Mouse (Mus musculus) embryonic facial prominence, embryonic 13.5 days (tissue): ENCODE data around the gene Hap1. TPM values are rescaled to one million over a fixed set of nuclear protein-coding genes. Genes with fewer than 3 reads are reported as not detected.

Experiments used
- ATAC-seq: fragments of 200-750 bp; cut with Nextera tagmentation; 2 replicates; pipeline ENCODE4 v1.8.0; 2017; ENCODE audit warnings: low read depth; ENCODE audit not compliant: insufficient number of reproducible peaks, insufficient read depth, low FRiP score, low TSS enrichment
- H3K27ac ChIP-seq: fragments of 300-500 bp; sonication (generic); 2 replicates; pipeline ENCODE4 v1.5.1; 2015; ENCODE audit warnings: moderate library complexity, mild to moderate bottlenecking, inconsistent platforms
- H3K27me3 ChIP-seq: fragments of 300-500 bp; sonication (generic); 2 replicates; pipeline ENCODE4 v1.6.1; 2015; ENCODE audit warnings: mild to moderate bottlenecking, inconsistent platforms
- H3K36me3 ChIP-seq: fragments of 300-500 bp; sonication (generic); 2 replicates; pipeline ENCODE4 v1.6.1; 2015; ENCODE audit warnings: mild to moderate bottlenecking, inconsistent platforms
- H3K4me1 ChIP-seq: fragments of 300-500 bp; sonication (generic); 2 replicates; pipeline ENCODE4 v1.6.1; 2015; ENCODE audit warnings: inconsistent platforms
- H3K4me2 ChIP-seq: fragments of 300-500 bp; sonication (generic); 2 replicates; pipeline ENCODE4 v1.6.1; 2015; ENCODE audit warnings: moderate library complexity, mild to moderate bottlenecking, inconsistent platforms
- H3K4me3 ChIP-seq: fragments of 300-500 bp; sonication (generic); 2 replicates; pipeline ENCODE4 v1.5.1; 2015; ENCODE audit warnings: mild to moderate bottlenecking, inconsistent platforms
- H3K9ac ChIP-seq: fragments of 300-500 bp; sonication (generic); 2 replicates; pipeline ENCODE4 v1.6.1; 2015; ENCODE audit warnings: mild to moderate bottlenecking, inconsistent platforms
- H3K9me3 ChIP-seq: fragments of 300-500 bp; sonication (generic); 2 replicates; pipeline ENCODE4 v1.6.1; 2016; ENCODE audit warnings: inconsistent platforms
- WGBS: fragments of 180-500 bp; shearing (Covaris S2); methylation state at CpG from one replicate; pipeline ENCODE4 v1.1.7; 2015; ENCODE audit warnings: mixed read lengths; 5-methylcytosine and 5-hydroxymethylcytosine counted together
- polyA plus RNA-seq: library from polyadenylated mRNA; unstranded; fragments of >200 nt; fragmentation: Nextera tagmentation; extraction: Ambion mirVana; gene quantifications from 2 replicates; pipeline ENCODE4 v1.2.1, GENCODE M21; 2015

Gene Hap1
- polyA plus RNA-seq, 1 experiment from 2014 or later: 5.9 TPM

DNA sequence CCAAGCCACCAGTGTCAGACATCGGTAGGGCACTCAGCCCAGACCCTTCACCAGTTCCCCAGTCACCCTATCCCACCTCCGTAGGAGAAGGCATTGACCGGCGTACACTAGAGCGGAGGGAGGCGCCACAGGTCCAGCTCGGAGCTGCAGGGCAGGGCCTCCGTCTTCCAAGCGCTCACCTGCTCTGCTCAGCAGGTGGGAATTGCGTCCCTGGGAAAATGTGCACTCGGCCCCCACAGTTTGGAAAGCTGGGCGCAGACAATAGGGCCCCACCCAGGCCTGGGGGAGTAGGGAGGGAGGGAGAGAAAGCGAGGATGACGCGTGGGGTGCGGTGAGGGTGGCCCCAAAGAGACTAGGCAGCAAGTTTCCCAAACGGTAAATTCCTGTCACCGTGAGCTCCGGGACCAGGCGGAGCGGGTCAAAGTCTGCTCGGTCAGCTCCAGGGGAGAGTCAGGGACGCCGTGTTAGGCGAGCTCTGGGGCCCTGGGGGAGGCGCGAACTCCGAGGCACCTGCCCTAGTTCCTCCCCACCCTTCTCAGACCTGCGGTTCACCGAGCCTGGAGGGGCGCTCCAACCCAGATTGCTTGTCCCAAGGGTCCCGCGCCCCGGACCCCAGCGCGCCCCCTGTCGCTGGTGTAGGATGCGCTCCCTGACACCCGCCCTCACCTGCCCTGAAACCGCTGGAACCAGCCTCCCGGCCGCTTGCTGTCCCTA is 41.1 kb upstream of the Hap1 start:
- H3K27ac ChIP-seq: peak overlapping the region; percentile 65
- peaks cover 50% of the 10 kb centered on the region for H3K4me1 ChIP-seq
- H3K4me2 ChIP-seq: peak overlapping the region; percentile 85
- peak overlapping the region; percentile 81 for H3K9ac ChIP-seq
- no peaks in the 10 kb centered on the region for H3K9me3 ChIP-seq
- peak; percentile 4; the same call in 1 of the 2 replicates for ATAC-seq
- H3K27me3 ChIP-seq: no peaks in the 10 kb centered on the region
- H3K4me3 ChIP-seq: peak overlapping the region; percentile 66
- H3K36me3 ChIP-seq: no peaks in the 10 kb centered on the region
- WGBS: 2% methylated on average over 42 of the region's 42 CpGs

DNA sequence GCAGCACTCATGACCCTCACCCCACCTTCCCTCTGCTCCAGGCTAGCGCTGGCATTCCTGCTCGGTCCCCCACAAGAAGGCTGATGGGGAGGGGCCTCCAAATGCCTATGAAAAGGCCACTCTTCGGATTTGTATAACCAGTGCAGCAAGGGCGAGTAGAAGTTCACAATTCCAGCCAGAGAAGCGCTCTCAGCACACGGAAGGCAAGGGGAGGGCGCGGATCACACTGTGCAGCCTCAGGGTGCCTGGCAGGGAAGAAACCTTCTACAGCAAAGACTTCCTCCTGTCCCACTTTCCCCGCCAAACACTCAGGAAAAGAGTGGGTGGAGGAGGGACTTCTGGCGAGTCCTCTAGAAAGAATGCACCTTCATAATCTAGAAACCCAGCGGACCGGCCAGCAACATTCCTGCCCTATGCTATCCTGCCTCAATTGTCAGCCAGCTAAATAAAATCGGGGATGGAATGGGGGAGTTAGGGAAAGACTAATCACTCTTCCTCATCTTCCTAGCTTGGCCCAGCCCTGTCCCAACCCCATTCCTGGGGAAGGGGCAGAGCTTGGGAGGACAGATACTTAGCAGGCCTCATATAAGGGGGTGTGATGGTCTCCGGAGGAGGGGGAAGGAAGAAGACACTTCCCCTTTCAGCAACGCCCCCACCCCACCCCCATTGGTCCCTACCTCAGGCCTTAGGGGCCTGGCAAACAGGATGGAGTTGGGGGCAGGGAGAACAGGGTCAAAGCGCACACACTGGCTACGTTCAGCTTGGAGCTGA is 40.1 kb upstream of the Hap1 start:
- Histone ChIP-seq H3K27ac (peak overlapping the region; percentile 65), H3K27me3 (no peaks in the 10 kb centered on the region), H3K9ac (peak overlapping the region; percentile 81), H3K4me2 (peak overlapping the region; percentile 85), H3K36me3 (no peaks in the 10 kb centered on the region), H3K4me3 (peak overlapping the region; percentile 66), H3K9me3 (no peaks in the 10 kb centered on the region), H3K4me1 (peaks cover 53% of the 10 kb centered on the region)
- ATAC-seq: no peak
- 23% methylated on average over 17 of the region's 17 CpGs for WGBS

DNA sequence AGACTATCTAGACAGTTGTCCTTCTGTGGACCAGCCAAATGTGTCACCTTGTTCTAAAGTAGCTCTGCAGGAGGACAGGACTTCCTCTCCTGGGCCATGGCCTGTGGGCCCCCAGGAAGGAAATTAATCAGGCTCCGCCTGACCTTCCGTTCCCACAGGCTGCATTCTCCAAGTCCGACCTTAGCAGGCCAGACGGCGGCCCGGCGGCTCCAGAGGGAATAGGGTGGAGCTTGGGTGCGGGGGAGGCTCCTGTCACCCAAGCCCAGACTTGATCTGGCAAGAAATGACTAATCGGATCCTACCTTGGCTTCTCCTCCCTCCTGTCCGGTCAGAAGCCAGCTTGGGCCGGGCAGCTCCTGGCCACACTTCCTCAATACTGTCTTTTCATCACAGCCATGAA is 39.3 kb upstream of the Hap1 start:
- Histone ChIP-seq H3K9ac (peak overlapping the region; percentile 16; the same call in 1 of the 2 replicates), H3K4me3 (peak overlapping the region; percentile 66), H3K9me3 (no peaks in the 10 kb centered on the region), H3K4me1 (peaks cover 55% of the 10 kb centered on the region), H3K27ac (0 out of 2 replicates have a peak overlapping the region, but pooled peaks have one; percentile 33), H3K36me3 (no peaks in the 10 kb centered on the region), H3K4me2 (peak overlapping the region; percentile 85), H3K27me3 (no peaks in the 10 kb centered on the region)
- WGBS: 25% methylated on average over 11 of the region's 11 CpGs
- ATAC-seq: no peak

DNA sequence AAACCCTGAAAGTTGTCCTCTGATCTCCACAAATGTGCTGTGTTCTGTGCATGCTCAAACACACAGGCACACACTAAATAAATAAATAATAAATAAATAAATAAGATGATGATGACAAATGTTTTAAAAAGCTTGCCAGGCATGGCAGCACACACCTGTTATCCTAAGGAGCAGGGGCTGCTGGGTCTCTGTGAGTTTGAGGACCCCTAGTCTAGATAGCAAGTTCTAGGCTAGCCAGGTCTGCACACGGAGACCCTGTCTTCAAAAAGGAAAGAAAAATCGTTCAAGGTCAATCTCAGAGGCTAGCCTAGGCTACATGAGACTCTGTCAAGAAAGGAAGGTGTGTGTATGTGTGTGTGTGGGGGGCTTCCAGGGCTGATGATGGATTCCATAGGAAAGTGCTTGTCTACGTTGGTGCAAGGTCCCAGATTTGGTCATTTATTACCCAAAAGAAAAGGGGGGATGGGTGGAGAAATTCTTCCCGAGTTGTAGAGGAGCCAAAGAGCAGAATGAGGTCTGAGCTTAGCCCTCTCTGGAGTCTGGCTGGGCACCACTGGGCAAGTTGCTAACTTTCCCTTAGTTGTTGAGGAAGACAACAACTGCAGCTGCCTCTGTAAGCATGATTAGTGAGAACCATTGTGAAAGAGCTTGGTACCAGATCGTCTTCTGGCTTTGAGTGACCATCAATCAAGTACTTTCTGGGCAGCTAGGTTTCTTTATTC is 38.6 kb upstream of the Hap1 start:
- Histone ChIP-seq H3K4me1 (peaks cover 54% of the 10 kb centered on the region), H3K9me3 (no peaks in the 10 kb centered on the region), H3K9ac (no peak overlapping the region), H3K27ac (0 out of 2 replicates have a peak overlapping the region, but pooled peaks have one; percentile 1), H3K27me3 (no peaks in the 10 kb centered on the region), H3K4me2 (peak overlapping the region; percentile 85), H3K4me3 (0 out of 2 replicates have a peak overlapping the region, but pooled peaks have one; percentile 66), H3K36me3 (no peaks in the 10 kb centered on the region)
- 77% methylated on average over 5 of the region's 5 CpGs for WGBS
- ATAC-seq: no peak

DNA sequence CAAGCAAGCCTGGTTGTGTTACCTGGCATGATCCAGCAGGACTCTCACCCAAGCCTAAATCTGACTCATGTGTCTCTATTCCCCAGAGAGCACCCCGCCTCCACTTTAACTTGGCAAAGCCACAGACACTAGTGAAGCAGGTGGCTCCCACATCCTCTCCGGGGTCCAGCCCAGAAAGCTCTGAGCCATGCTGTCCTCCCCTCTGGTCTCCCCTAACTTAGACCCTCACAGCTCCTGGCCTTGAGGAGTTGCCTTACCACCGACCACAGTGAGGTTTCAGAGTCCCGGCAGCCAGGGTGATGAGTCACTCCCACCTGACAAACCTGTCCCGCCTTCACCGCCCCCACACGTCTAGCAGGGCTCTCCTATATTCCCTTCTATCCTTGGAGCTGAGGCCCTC is 37.8 kb upstream of the Hap1 start:
- Histone ChIP-seq H3K4me3 (no peak overlapping the region), H3K4me1 (peaks cover 51% of the 10 kb centered on the region)

DNA sequence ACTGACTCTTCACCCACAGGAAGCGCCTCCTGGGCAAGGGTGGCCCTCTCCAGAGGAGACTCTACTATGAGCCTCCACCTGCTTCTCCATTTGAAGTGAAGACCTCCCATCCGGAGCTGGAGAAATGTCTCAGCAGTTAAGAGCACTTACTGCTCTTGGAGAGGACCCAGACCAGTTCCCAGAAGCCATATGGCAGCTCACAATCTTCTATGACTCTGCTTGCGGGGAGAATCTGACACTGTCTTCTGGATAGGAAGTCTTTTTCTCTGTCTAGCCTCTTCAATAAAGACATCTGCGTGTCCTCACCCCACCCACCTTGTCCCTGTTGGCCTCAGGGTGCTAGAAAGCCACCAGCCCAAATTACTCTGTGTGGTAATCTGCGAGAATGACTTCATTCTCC is 37.0 kb upstream of the Hap1 start:
- peaks cover 59% of the 10 kb centered on the region for H3K4me1 ChIP-seq
- no peak overlapping the region for H3K27ac ChIP-seq
- H3K9me3 ChIP-seq: no peaks in the 10 kb centered on the region
- no peak overlapping the region for H3K9ac ChIP-seq
- H3K4me2 ChIP-seq: no peak overlapping the region
- no peaks in the 10 kb centered on the region for H3K27me3 ChIP-seq
- no peak overlapping the region for H3K4me3 ChIP-seq
- 84% methylated on average over 5 of the region's 5 CpGs for WGBS
- no peaks in the 10 kb centered on the region for H3K36me3 ChIP-seq
- ATAC-seq: no peak

More for the DNA sequence above, 37.8 kb upstream of the Hap1 start:
- no peaks in the 10 kb centered on the region for H3K27me3 ChIP-seq
- H3K9me3 ChIP-seq: no peaks in the 10 kb centered on the region
- no peaks in the 10 kb centered on the region for H3K36me3 ChIP-seq
- 0 out of 2 replicates have a peak overlapping the region, but pooled peaks have one; percentile 5 for H3K4me2 ChIP-seq
- no peak overlapping the region for H3K9ac ChIP-seq
- WGBS: 73% methylated on average over 7 of the region's 7 CpGs
- H3K27ac ChIP-seq: no peak overlapping the region
- no peak for ATAC-seq

DNA sequence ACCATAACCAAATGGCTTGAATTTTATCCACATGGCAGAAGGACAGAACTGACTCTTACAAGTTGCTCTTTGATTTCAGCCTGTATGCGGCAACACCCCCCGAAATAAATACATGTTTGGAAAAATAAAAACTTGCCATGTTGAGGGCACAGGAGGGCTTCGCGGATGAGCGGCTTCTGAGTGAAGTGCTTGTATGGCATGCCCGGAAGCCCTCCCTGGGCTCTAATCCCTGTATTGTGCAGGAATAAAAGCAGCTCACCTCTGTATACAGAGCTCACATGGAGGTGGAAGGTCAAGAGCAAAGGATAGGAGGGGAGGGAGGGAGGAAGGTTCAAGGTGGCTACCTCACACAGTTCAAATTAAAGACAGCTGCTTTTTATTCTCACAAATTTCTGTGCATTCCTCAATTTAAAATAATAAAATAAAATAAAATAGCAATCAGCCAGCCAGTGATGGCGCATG is 36.0 kb upstream of the Hap1 start:
- Histone ChIP-seq H3K27me3 (no peaks in the 10 kb centered on the region), H3K4me3 (no peak overlapping the region), H3K4me2 (no peak overlapping the region), H3K4me1 (peaks cover 64% of the 10 kb centered on the region), H3K27ac (no peak overlapping the region), H3K9me3 (no peaks in the 10 kb centered on the region), H3K36me3 (no peaks in the 10 kb centered on the region), H3K9ac (no peak overlapping the region)
- WGBS: 85% methylated on average over 7 of the region's 7 CpGs
- ATAC-seq: no peak

DNA sequence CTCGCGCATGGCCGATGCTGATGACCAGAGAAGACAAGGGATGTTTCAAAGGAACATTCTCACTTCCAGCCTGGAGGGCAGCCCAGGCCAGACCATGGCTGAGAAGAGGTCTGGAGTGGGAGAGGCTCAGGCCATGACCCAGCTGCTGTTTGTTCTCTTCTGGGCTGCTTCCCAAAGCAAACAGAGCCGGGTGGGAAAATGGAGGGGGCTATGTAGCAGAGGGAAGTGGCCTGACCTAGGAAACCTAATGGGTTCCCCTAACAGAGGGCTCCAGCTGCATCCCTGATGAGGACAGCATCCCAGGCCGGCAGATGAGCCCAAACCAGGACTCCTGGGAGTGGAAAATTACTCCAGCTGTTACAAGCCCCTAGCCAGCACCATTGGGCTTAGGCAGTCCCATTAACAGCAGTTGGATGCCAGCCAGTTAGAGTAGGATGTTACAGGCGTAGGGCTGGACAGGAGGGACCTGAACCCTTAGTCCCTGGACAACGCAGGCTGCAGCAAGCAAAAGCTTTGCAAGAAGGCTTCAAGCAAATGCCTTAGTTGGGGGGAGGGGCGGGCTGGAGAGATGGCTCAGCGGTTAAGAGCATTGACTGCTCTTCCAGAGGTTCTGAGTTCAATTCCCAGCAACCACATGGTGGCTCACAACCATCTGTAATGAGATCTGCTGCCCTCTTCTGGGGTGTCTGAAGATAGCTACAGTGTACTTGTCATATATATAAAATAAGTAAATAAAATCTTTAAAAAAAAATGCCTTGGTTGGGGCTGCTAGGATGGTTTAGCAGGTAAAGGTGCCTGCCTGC is 35.4 kb upstream of the Hap1 start:
- H3K9ac ChIP-seq: no peak overlapping the region
- H3K9me3 ChIP-seq: no peaks in the 10 kb centered on the region
- H3K36me3 ChIP-seq: no peaks in the 10 kb centered on the region
- peaks cover 64% of the 10 kb centered on the region for H3K4me1 ChIP-seq
- ATAC-seq: no peak; the same call in 1 of the 2 replicates
- no peak overlapping the region for H3K4me3 ChIP-seq
- H3K4me2 ChIP-seq: no peak overlapping the region
- 66% methylated on average over 9 of the region's 9 CpGs for WGBS
- no peaks in the 10 kb centered on the region for H3K27me3 ChIP-seq
- H3K27ac ChIP-seq: no peak overlapping the region

DNA sequence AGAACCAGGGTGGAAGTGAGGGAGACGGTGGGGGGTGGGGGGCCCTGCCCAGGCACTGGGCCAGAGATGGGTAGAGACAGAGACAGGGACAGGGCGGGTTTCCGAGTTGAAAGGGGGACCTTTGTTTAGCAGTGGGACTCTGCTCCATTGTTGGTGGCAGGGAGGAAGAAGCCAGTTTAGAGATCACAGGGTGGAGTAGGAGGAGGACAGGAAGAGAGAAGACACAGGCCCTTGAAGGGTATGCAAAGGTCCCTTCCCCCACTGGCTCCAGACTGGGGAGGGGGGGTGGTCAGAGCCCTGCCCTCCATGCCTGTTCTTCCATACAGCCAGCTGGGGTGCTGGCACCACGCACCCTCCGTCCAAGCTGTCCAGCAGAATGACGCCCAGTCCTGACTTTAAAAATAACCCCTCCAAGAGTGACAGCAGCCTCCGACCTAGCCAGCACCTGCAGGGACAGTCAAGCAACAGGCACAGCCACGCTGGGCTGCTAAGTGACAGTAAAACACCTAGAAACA is 34.1 kb upstream of the Hap1 start:
- Histone ChIP-seq H3K27me3 (no peaks in the 10 kb centered on the region), H3K9ac (0 out of 2 replicates have a peak overlapping the region, but pooled peaks have one; percentile 7), H3K9me3 (no peaks in the 10 kb centered on the region), H3K36me3 (peaks cover 11% of the 10 kb centered on the region), H3K27ac (0 out of 2 replicates have a peak overlapping the region, but pooled peaks have one; percentile 29), H3K4me2 (no peak overlapping the region), H3K4me3 (no peak overlapping the region), H3K4me1 (peaks cover 51% of the 10 kb centered on the region)
- ATAC-seq: no peak
- 48% methylated on average over 8 of the region's 8 CpGs for WGBS

DNA sequence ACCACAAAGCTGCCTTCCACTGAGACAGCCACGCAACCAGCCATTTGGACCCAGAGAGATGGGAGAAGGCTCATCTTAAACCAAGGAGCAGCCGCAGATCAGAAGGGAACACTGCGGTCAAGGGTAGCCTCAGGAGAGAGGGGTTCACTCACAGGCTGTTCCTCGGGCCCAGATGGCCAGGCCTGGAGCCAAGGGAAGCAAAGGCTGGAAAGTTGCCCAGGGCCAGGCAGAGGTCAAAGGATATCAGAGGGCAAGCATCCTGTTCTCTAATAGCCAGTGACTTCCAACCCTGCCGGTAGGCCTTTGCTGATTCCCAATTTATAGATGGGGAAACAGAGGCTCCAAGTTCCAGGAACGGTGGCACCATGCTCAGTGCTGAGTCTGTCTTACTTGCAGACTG is 32.7 kb upstream of the Hap1 start:
- no peak for ATAC-seq
- H3K4me2 ChIP-seq: peak overlapping the region; percentile 38

More for the DNA sequence above, 32.7 kb upstream of the Hap1 start:
- Histone ChIP-seq H3K36me3 (peaks cover 23% of the 10 kb centered on the region), H3K9me3 (no peaks in the 10 kb centered on the region), H3K9ac (peak overlapping the region; percentile 49; the same call in 1 of the 2 replicates), H3K27me3 (no peaks in the 10 kb centered on the region), H3K4me3 (no peak overlapping the region), H3K4me1 (peaks cover 40% of the 10 kb centered on the region), H3K27ac (peak overlapping the region; percentile 81)
- 67% methylated on average over 6 of the region's 6 CpGs for WGBS
